Mouse (Mus musculus): ENCODE results near the gene Klf9.

Gene Klf9

DNA sequence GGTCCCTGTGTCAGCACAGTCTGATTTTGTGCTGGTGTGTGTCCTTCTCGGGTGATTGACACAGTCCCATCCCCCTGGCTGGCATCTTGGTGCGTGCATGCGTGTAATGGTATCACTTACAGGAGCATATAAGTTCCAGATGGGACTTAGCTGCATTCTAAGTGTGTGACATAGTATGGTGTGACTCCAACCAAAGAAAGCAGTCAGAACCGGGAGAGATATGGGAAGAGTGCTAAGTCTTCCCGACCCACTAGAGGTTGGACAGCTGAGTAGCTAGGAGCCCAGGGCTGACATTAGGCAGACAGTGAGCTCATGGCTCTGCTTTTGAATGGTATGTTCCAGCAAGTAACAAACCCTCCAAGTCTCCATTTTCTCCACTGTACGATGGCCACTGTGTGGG, 21.9 kb downstream of the Klf9 start:
- DNase-seq (ENCODE audit: low spot score in 2 of 2) = no peak

DNA sequence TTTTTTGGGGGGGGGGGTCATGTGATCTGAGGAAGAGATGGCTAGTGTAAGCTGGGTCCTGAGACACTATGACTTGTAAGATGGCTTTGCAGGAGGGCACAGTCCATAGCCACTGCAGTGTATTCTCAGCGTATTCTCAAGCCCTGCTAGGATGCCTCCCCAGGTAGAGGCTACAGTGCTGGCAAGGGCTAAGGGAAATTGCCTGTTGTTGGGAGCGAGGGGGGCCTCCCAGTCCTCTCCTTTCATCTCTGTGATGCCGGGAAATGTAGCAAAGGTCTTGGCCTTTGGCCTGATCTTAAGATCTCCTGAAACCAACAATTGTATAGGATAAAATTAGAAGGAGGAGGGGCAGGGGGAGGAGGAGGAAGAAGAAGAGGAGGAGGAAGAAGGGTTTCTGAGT, 22.3 kb downstream of the Klf9 start:
- no peak for DNase-seq (ENCODE audit: low spot score in 2 of 2)

DNA sequence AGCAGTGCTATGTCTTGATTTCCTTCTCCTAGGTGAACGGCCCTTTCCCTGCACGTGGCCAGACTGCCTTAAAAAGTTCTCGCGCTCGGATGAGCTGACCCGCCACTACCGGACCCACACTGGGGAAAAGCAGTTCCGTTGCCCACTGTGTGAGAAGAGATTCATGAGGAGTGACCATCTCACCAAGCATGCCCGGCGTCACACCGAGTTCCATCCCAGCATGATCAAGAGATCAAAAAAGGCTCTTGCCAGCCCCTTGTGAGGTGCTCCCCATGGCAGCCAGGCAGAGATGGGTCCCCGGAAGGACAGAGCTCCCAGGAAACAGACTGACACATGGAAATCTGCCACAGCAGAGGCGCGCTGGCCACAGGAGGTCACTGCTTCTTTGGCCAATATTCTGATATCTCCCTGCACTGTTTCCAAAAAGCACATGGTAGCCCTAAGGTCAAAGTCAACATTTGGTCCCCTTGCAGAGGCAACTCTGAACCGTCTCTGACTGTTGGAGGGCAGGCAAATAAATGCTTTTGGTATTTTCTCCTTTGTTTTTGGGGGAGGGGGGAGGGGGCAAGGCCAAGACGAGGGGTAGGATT, 23.7 kb downstream of the Klf9 start:
- no peak for DNase-seq (ENCODE audit: low spot score in 2 of 2)

DNA sequence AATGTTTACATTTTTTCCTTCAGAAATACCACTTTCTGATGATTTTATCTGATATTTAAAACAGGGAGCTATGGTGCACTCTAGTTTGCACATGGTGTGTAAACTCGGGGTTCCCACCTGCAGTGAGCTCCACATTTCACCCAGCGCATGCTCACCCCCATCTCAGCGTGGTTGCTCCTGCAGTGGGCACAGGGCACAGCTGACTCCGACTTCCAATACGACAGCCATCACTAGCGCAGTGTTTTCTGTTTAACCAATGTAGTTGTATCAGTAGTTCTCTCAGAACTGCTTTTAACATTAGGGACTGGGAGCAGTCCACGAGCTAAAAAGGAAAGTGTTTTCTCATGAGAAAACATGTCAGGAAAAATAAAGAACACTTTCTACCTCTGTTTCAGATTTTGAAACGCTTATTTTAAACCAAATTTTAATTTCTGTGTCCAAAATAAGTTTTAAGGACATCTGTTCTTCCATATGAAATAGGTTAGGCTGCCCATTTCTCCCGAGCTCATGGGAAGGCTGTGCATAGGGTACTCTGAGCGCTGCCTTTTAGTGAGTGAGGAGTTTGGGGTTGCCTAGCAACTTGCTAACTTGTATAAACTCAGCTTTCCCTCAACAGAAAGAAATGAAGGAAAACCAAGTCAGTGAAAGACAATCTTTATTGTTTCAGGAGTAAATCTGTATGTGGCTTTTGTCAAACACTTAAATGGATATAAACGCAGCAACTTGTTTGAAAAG, 25.7 kb downstream of the Klf9 start:
- no peak for DNase-seq (ENCODE audit: low spot score in 2 of 2)

DNA sequence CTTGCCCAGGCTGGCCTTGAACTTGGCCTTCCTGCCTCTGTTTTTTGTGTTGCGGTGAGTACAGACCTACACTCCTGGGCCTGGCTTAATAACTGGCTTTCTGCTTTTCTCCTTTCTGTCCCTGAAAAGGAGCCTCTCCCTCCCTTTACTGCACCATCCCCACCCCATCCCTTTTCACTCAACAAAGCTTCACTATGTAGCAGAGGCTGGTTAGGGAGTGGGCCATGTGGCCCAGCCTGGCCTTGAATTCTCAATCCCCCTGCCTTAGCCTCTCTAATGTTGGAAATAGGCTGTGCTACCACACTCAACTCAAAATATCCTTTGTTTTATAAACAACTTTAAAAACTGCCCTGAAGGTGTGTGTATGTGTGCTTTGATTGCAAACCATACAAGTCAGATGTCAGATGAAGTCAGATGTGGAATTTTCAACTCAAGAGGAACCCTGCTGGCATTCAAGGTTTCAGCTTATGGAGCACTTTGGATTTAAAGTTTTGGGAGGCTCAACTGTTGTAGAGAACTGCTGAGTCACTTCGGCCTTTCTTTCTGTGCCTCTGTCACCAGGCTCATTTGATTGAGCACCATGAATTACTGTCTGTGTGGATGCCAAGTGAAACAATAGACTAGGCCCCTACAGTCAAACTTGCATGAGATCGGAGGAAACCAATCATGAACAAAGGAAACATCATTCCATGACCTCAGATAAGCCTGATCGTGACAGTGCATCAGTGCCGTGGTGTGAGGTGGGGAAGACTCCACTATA, 28.1 kb downstream of the Klf9 start:
- no peak for DNase-seq (ENCODE audit: low spot score in 2 of 2)

DNA sequence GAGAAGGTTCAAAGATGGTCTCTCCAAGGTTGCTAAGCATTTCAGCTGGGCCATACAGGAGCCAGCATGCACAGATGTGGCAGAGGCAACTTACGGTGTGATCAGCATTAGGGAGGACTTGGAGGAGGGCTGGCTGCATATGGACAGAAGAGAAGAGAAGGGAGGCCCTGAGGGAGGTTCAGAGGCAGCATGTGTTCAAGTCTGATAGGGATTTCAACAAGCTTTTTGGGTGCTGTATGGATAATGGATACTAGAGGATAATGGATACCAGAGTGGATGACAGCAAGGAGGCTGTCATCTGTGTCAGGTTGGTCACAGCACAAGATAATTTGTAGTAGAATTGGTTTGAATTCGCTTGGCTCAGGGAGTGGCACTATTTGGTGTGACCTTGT, 28.6 kb downstream of the Klf9 start:
- no peak for DNase-seq (ENCODE audit: low spot score in 2 of 2)

DNA sequence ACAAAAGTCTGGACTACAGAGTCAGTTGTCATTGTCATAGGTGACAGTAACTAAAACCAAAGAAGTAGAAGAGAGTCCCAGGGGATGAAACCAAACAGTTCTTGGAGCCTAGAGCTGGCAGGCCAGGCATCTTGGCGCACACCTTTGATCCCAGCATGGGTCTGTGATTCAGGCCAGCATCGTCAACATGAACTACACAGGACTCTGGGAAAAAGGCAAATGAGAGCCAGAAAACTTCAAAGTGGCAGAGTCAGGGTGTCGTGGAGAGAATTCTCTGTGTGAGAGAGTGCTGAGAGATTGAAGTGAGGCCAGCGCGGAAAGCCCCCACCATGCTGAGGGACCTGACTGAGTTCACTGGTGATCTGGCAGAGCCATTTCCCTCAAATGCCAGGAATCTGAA, 29.4 kb downstream of the Klf9 start:
- DNase-seq (ENCODE audit: low spot score in 2 of 2) = no peak

DNA sequence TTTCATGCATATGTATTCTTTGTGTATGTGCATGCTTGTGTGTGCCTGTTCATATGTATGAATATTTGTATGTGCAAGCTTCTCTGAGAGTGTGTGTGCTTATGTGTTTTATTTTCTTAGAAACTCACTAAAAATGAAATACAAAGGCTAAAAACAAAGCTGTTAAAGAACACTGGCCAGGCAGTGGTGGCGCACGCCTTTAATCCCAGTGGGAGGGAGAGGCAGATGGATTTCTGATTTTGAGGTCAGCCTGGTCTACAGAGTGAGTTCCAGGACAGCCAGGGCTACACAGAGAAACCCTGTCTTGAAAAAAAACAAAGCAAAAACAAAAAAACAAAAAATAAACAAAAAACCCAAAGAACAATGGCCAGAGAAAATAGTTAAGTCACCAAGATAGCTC, 30.1 kb downstream of the Klf9 start:
- DNase-seq (ENCODE audit: low spot score in 2 of 2) = no peak

DNA sequence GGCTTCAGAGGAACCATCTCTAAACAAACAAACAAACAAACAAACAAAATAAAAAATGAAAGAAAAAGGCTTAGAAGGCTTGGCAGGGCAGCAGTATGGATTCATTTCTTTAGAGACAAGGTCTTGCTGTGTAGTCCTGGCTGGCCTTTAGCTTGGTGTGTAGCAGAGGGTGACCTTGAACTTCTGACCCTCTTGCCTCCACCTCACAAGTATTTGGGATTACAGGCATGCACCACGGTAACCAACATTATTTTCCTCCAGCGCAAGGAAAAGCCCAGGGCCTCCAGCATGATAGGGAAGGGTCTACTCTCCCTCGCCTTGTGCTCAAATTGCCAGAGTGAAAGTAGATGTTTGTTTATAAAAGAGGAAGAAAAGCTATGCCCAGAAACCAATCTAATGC, 34.1 kb downstream of the Klf9 start:
- no peak for DNase-seq (ENCODE audit: low spot score in 2 of 2)

DNA sequence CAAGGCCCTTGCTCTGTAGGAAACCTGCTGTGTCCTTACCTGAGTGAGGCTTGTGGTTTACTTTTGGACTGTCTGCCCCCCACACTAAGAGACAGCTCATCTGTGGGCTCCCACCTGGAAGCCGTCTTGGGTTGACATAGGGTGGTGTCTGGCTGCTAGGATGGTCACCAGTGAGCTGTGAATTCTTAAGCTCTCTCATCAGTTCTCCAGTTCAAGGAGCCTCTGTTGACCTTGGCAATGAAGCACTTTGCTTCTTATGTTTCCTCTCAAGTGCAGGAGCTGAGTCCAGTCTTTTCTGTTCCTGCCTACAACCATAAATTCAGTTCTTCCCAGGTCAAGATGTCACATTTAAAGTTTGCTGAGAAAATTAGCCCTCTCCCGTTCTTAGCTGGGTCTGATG, 34.5 kb downstream of the Klf9 start:
- no peak for DNase-seq (ENCODE audit: low spot score in 2 of 2)

DNA sequence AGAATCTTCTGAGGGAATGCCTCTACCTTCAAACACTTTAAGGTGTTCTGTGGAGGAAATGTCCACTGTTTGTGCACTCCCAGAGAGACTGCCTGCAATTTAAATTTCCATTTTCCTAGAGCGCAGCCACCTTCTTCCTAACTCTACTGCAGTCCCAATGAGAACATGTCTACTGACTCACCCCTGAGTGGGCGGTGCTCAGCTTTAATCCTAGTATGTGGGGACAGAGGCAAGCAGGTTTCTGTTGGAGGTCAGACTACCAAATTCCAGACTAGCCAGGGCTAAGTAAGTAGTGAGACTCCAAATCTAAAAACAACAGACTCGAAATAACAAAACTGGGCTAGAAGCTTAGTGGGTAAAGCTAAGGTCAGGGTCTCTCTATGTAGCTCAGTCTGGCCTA, 37.5 kb downstream of the Klf9 start:
- no peak for DNase-seq (ENCODE audit: low spot score in 2 of 2)

DNA sequence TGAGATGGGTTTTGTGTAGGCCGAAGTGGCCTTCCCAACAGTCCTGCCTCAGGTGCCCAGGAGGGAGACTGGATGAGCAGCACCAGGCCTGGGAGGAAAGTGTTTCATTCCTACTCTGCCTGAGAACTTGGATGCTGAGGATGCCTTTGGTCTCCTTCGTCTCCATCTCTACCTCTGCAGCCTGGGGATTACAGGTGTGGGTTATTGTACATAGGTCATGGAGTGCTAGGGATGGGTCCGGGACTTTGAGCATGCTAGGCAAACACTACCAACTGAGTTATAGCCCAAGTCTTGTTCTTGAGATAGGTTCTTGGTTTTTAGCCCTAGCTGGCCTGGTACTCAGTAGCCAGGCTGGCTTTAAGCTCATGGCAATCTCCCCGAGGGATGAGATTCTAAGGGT, 42.5 kb downstream of the Klf9 start:
- no peak for DNase-seq (ENCODE audit: low spot score in 2 of 2)

DNA sequence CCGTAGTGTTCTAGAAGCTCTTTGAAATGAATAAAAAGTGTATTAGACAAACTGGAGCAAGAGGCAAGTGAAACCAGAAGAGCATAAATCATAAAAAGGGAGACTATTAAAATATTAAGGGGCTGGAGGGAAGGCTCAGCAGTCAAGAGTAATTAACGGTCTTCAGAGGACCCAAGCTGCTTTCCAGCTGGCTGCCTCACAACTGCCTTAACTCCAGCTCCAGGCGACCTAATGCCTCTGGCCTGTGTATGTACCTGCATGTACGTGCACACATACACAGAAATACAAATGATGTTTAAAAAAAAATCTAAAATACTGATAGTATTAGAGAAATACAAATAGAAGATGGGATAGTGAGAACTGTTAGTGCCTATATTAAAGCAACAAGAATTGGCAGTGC, 43.0 kb downstream of the Klf9 start:
- DNase-seq (ENCODE audit: low spot score in 2 of 2) = no peak

DNA sequence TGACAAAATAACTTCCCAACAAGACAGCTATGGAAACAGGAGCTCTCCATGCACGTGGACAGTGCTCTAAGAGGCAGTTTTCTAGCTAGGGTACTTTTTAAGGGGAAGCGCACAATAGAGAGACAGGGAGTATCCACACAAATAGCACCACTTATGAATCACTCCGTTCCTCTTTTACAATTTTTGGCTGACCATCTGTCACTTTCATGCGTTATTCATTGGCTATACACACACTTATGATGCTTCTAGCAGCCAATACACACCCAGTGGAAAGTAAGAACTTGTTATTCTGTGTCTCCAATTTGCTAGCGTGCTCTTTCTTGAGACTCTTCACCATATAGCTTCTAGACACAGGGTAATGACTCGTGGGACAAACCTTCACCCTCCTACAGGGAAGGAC, 46.7 kb downstream of the Klf9 start:
- no peak for DNase-seq (ENCODE audit: low spot score in 2 of 2)

DNA sequence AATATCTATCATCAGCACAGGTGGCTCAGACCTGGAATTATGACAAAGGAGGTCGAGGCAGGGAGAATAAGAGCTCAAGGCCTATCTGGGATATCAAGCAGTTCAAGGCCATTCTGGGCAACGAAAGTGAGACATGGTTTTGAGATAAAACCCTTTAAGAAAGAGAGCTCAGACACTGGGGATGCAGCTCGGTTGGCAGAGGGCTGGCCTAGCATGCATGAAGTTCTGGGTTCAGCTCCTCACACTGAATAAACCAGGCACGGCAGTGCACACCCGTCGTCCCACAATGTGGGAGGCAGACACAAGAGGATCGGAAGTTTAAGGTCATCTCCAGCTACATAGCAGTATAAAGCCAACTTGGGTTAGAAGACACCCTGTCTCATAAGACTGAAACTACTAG, 48.0 kb downstream of the Klf9 start:
- no peak for DNase-seq (ENCODE audit: low spot score in 2 of 2)

DNA sequence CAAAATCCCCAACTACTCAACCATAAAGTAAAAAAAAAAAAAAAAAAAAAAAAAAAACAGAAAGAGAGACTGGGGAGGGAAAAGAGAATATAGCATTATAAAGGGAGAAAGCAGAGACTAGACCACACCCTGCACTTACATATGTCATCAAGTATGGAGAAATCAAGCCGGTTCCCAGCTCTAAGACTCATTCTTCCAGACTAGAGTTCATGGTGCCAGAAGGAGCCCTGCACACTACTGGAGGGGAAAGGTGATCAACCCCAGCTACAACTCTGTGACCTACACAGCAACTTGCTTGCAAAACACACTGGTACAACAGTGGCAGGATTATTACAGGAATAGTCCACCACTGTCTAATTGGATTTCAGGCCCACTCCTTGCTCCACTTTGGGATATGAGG, 48.7 kb downstream of the Klf9 start:
- no peak for DNase-seq (ENCODE audit: low spot score in 2 of 2)

DNA sequence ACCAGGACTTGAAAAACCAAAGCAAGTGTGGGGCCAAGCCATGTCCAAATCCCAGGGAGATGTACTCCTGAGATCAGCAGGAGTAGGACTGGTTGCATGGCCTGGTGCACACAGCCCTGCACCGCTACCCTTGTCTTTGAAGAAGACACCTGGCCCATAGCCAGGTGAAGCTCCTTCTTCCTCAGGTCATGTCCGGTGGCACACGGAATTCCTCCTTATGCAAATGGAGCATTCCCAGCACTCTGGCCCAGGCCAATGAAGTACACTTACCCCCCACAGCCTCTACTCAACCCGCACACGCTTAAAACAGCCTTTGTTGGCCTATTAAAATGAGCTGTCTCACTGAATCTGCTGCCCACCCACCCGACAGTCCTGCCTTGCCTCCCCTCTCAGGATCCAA, 50.5 kb downstream of the Klf9 start:
- DNase-seq (ENCODE audit: low spot score in 2 of 2) = no peak

DNA sequence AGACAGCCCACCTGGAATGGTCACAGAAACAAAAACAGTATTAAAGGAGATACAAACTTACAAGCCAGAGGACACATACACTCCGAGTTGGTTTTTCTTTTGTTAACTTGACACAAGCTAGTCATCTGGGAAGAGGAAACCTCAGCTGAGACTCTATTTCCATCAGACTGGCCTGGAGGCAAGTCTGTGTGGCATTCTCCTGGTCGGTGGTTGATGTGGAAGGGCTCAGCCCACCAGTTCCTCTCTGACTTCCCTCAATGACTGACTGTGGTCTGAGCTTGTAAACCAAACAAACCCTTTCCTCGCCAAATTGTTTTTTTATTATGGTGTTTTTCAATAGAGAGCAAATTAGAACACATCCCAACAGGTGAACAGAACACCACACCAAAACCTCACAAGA, 52.0 kb downstream of the Klf9 start:
- DNase-seq (ENCODE audit: low spot score in 2 of 2) = no peak

DNA sequence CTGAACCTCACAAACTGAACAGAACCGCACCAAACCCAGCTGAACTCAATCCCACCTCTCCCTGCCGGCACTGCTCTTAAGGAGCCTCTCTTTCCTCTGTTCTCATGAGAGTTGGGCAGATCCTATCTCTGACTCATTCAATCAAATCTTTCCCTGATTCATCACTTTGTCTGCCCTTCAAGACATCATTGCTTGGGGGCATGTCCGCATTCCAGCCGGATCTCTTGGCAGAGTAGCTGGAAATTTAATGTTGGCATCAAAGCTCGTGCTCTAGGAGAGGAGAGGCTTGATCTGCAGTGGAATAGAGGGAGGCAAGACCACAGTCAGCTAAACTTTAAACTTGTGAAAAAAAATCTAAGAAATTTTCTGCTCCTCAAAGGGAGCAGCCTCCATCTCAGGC, 61.1 kb downstream of the Klf9 start:
- no peak for DNase-seq (ENCODE audit: low spot score in 2 of 2)

DNA sequence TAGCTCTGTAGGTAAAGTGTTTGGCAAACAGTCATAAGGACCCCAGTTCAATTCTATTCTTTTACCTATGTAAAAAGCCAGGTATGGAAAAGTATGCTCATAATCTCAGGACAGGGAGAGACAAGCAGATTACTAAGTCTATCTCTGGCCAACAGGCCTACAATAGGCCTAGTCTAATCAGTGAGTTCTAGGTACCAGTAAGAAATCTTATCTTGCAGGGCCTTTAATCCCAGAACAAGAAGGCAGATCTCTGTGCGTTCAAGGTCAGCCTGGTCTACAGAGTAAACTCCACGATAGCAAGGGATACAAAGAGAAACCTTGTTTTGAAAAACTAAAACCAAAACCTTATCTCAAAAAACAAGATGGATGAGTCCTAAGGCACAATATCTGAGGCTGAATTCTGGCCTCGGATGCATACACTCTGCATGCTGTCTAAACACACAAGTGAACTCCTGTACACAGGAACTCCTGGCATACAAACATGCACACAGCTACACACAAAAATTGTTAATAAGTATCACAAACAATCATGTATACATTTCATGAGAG, 62.6 kb downstream of the Klf9 start:
- no peak for DNase-seq (ENCODE audit: low spot score in 2 of 2)

DNA sequence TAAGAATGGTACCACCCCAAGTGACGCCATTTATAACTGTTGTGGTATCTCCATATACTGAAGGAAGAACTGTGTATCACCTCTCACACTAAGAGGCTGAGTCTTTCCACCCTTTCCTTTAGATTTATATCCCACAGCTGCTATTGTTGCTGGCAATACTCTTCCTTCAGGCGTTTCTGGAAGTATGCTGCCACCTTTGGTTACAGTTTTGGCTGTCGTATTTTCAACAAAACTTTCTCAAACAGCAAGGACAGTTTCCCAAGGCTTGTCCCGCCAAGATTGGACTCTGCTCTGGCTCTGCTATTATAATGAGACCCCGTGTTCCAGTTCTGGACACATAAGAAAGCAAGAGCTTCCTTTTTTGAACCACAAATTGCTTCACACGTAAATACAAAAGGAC, 70.3 kb downstream of the Klf9 start:
- no peak for DNase-seq (ENCODE audit: low spot score in 2 of 2)

DNA sequence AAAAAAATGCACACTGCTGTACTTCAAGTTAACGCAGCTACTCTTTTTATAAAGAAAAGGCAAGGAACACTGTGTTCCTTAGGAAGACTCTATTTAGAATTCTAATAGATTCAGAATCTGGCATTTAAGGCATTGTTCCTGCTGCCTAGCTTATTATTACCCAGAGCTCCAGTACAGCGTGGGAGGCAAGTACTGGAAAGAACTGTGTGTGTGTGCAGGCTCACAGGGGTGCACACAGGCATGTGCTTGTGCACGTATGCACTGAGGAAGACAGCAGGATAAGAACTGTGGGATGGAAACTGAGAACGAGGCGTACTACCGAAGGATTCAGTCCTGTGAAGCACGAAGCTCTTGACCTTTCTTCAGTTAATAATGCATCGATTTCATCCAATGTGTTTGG, 73.3 kb downstream of the Klf9 start:
- peak; percentile 41 to 66 for DNase-seq (ENCODE audit: low spot score in 2 of 2)
